Mouse (Mus musculus) embryonic fibroblast, embryonic 13.5 days (primary cell): ENCODE measurements around the gene Psmf1.

Source experiments
- CTCF ChIP-seq: IDR thresholded peaks from 2 replicates; pipeline ENCODE4 v1.5.1; 2011; ENCODE audit warnings: mild to moderate bottlenecking, control low read depth, low read length, moderate library complexity, borderline replicate concordance; ENCODE audit not compliant: insufficient read depth
- POLR2A ChIP-seq: IDR thresholded peaks from 2 replicates; pipeline ENCODE4 v1.6.1; 2011; ENCODE audit warnings: low read depth, mild to moderate bottlenecking, control low read depth, low read length, moderate library complexity

DNA sequence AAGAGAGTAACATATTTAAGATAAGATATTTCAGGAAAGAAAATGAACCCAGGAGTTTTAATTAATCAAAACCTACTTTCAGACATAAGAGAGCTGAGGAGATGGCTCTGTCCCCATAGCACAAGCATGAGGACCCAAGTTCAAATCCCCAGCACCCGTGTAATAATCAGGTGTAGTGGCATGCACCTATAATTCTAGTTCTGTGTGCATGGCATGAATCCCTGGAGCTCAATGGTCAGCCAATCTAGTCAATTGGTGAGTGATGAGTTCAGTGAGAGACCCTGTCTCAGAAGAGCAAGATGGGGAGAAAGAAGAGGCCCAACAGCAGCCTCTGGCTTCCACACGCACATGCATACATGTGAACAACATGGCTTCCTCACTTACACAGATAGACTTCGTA is 33.4 kb upstream of the Psmf1 start:
- no peak for TF ChIP-seq CTCF
- no peak for TF ChIP-seq POLR2A
